Mouse (Mus musculus) retina, embryonic 14.5 days (tissue): ENCODE measurements around the gene Nr4a1.

Source experiments
- DNase-seq: peaks from one replicate; pipeline ENCODE4 v3.0.0-alpha.2; 2015; ENCODE audit warnings: low spot score

Gene Nr4a1

GRCm38 (mm10) chr15:101253886-101254795, at the start of gene Nr4a1:
Gene Nr4a1, plus strand, starts transcription at chr15:101254269.
- DNase-seq, result peak; percentile 72

DNA sequence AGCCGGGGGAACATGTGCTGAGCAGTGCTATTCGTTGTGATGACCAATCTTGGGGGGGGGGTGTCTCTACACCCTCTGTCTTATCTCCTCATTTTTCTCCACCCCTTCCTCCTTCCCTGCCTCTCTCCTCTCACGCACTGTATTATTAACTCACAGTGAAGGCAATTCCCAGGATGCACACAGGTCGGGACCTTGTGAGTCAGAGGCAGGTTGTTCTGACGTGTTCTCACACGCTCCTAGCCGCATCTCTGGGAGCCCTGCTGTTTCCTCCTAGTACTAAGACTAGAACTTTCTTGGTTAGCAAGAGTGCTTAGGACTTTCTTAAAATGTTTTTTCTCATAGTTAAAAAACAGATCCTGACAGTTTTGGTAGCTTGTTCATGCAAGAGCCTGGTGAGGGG, 49.3 kb upstream of the Nr4a1 start:
- no peak for DNase-seq

GRCm38 (mm10) chr15:101210228-101210627, 43.8 kb upstream of the Nr4a1 start:
- DNase-seq, result peak; percentile 88

GRCm38 (mm10) chr15:101210998-101211613, 43.0 kb upstream of the Nr4a1 start:
- DNase-seq, result no peak

GRCm38 (mm10) chr15:101212435-101212834, 41.6 kb upstream of the Nr4a1 start:
- no peak for DNase-seq

DNA sequence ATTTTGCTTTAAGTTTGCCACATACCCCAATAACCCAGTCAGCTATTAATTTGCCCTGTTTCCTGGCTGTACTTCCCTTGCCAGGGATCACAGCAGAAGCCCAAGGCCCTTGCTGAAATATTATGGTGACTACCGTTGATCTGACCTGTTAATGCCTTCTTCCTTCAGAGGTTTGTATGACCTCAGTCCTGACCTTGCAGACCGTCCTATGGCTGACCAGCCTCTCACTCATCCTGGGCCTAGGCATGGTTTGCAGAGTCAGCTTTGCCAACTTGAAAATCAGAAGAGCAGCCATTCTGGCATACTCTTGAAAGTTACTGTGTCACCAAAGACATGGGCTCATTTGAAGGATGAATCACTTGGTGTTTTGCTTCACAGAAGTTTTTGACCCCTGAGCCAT, 38.9 kb upstream of the Nr4a1 start:
- no peak for DNase-seq

DNA sequence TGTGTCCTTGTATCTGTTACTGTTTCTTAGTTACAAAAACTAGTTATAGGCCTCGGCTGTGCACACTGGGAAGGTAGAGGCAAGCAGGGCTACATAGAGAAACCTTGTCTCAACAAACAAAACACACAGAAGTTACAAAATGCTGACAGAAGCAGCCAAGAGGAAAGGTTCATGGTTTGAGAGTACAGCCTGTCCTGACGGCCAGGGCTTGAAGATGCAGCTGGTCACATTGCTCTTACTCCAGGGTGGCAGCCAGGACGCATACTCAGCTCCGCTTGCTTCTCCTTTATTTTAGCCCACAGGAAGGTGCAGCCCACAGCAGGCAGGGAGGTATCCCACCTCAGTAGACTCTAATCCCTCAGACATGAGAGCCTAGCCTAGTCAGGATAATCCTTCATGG, 38.0 kb upstream of the Nr4a1 start:
- DNase-seq, result no peak

DNA sequence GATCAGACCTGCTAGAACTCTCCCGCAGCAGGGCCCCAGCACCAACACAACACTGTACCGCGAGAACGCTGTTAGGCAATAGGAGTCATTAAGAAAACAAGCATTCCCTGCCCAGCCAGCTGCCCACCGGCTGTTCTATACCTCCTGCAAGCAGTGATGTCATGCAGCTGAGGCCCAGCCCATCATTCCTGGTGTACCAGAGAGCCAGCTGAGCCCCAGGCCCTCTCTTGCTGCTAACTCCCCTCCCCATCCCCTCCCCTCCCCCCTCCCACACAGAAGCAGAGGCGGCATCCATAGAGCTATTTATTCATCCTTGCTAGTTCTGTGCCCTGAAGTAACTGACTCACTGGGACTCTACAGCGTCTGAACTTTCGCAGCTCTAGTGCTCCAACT, 33.2 kb upstream of the Nr4a1 start:
- peak; percentile 77 for DNase-seq

GRCm38 (mm10) chr15:101221298-101222104, 32.6 kb upstream of the Nr4a1 start:
- peak; percentile 94 for DNase-seq

DNA sequence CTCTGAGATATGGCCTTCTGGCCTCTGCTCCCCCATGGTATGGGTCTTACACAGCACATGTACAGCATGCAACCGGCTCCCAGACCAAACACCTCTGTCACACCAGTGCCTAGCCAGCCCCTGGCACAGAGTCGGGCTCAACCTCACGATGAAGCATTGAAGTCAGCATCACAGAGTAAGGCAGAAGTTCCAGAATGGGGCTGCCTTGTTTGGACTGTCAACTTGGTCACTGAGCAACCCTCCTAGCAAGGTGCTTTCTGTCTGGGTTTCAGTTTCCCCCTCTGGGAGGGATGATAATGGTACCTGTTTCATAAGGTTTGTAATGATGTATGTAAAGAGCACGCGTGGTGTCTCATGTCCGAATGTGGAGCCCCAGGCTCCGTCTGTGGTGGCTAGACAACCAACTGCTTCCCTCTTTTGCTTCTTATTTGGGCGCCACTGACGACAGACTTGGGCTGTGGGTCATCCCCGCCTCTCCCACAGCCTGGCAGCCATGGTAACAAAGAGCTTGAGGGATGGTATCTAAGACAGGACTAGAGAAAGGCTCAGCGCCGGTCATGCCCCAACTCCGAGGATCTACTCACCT, 31.1 kb upstream of the Nr4a1 start:
- DNase-seq, result no peak

GRCm38 (mm10) chr15:101223596-101223995, 30.5 kb upstream of the Nr4a1 start:
- DNase-seq, result no peak

GRCm38 (mm10) chr15:101224006-101224906, 29.8 kb upstream of the Nr4a1 start, which contains the start of gene Grasp:
Gene Grasp, plus strand, starts transcription at chr15:101224188.
- DNase-seq, result peak; percentile 83

GRCm38 (mm10) chr15:101224977-101225376, 29.1 kb upstream of the Nr4a1 start:
- no peak for DNase-seq

DNA sequence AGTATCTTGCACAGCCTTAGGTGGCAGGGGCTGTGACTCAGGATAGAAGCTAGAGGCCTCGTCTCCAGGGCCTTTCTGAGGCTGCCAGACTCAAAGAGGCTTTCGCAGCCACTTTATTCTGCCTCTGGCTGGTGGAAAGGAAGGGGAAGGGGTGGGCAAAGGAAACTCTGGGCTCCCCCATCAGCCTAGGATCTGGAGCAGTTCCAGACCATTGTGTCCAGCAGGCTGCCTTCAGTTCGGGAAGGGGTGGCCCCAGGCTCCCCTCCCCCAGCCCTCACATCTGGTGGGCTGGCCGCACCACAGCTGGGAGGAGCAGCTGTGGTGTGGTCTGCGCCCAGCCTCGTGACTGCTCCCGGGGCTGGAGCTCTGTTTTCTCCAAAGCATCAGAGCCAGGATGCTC, 26.1 kb upstream of the Nr4a1 start:
- DNase-seq, result no peak

GRCm38 (mm10) chr15:101228866-101229590, 25.0 kb upstream of the Nr4a1 start:
- no peak for DNase-seq

GRCm38 (mm10) chr15:101230503-101230902, 23.6 kb upstream of the Nr4a1 start:
- no peak for DNase-seq

GRCm38 (mm10) chr15:101230995-101231647, 22.9 kb upstream of the Nr4a1 start:
- peak; percentile 67 for DNase-seq

DNA sequence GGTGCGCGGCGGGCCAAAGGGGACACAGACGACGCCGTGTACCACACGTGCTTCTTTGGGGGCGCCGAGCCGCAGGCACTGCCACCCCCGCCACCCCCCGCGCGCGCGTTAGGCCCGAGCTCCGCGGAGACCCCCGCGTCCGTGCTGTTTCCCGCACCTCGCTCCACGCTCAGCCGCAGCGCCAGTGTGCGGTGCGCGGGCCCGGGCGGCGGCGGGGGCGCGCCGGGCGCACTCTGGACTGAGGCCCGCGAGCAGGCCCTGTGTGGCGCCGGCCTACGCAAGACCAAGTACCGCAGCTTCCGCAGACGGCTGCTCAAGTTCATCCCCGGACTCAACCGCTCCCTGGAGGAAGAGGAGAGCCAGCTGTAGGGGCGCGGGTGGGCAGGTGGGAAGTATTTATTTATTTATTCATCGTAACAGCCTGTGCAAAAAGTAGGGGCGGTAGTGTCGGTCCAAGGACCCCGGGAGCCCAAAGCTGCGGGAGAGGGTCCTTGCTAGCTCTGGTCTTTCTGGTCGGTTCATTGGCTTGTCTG, 22.4 kb upstream of the Nr4a1 start:
- DNase-seq, result no peak

DNA sequence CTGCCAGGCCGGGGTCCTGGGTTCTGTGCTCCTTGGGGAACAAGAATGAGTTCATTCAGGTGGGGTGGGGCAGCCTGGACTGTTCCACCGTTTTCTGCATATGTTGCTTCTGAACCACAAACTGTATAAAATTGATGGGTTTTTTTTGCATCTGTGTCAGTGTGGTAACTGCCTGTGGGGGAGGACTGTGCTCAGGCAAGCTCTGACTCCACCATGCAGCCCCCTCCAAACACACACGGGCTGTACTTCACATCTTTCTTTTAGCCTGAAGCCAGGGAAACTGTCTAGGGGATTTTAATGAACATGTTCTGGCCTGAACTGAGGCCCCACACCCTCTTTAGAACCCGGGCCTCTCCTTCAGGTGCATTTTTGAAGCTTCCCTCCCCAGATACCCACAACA, 21.5 kb upstream of the Nr4a1 start:
- DNase-seq, result no peak

DNA sequence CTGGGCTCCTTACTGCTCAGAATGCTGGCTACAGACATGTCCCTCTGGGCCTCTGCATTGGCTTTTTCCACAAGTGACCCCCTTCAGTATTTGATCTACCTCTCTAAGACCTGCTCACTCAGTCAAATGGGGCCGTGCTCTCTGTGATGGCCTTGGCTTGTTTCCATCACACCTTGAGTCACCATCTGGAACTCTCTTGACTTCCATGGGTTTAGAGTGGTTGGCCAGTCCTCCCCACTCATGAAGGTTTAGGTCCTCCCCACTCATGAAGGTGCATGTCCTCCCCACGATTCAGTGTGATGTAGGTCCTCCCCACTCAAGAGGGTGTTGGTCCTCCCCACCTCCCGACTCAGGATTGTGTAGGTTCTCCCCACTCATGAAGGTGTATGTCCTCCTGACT, 20.9 kb upstream of the Nr4a1 start:
- DNase-seq, result no peak
